Mouse (Mus musculus) G1E (cell line): ENCODE results near the gene Gp2.

ENCODE experiments used
- CTCF ChIP-seq: IDR thresholded peaks from 2 replicates; pipeline ENCODE4 v1.5.1; 2012; ENCODE audit warnings: low read depth, low read length, inconsistent platforms, mixed read lengths
- GATA1 ChIP-seq: IDR thresholded peaks from 2 replicates; pipeline ENCODE4 v1.6.1; 2012; ENCODE audit warnings: borderline replicate concordance, low read length, inconsistent platforms, mixed read lengths
- POLR2AphosphoS5 ChIP-seq: IDR thresholded peaks from 2 replicates; pipeline ENCODE4 v1.6.1; 2012; ENCODE audit warnings: low read depth, low read length, inconsistent platforms; ENCODE audit not compliant: insufficient replicate concordance
- TAL1 ChIP-seq: conservative IDR thresholded peaks from 2 replicates; pipeline ENCODE4 v1.6.1; 2012; ENCODE audit warnings: low read depth, low read length, inconsistent platforms, mixed read lengths

GRCm38 (mm10) chr7:119441938-119442337, 17.1 kb downstream of the Gp2 start:
- TF ChIP-seq CTCF, result no peak
- TF ChIP-seq GATA1, result no peak
- TF ChIP-seq TAL1, result no peak
- TF ChIP-seq POLR2AphosphoS5, result no peak
